Mouse (Mus musculus) liver, embryonic 14.5 days (tissue): ENCODE measurements around the gene Fsd2.

Experiments used
- CTCF ChIP-seq: IDR thresholded peaks from 2 replicates; pipeline ENCODE4 v1.5.1; 2016; ENCODE audit warnings: antibody characterized with exemption, low read depth, control low read depth
- EP300 ChIP-seq: IDR thresholded peaks from 2 replicates; pipeline ENCODE4 v1.6.1; 2016; ENCODE audit warnings: antibody characterized with exemption, low read depth

DNA sequence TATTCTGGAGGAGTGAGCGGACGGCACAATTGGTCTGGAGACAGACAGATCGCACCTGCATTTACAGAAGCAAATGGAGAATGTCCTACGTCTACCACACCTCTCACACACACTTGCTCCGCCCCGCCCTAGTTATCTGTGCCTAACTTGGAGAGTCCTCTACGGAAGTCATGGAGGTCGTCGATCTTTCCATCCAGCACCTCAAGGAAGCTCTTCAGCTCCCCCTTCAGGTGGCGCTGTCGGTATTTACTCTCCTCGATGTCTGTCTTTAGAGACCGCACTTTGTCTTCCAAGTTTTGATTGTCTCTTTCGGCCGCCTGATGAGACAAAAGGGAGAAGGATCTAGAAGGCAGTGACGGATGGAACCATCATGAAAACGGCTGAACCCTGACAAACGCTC is 43.4 kb upstream of the Fsd2 start:
- TF ChIP-seq CTCF = peak; percentile 81
- TF ChIP-seq EP300 = no peak
